Mouse (Mus musculus) hindbrain, embryonic 13.5 days (tissue): Measurements from ENCODE around the gene Smpd2. TPM values are rescaled to one million over a fixed set of nuclear protein-coding genes. Genes with fewer than 3 reads are reported as not detected.
A peak's percentile ranks its signal among the peaks of the same experiment; 100 is the strongest.

Source experiments
- ATAC-seq: fragments of 200-750 bp; cut with Nextera tagmentation; 2 replicates; pipeline ENCODE4 v1.8.0; 2017; ENCODE audit warnings: moderate TSS enrichment; ENCODE audit not compliant: low FRiP score
- H3K27ac ChIP-seq: fragments of 300-500 bp; sonication (generic); 2 replicates; pipeline ENCODE4 v1.5.1; 2015; ENCODE audit warnings: inconsistent platforms, mild to moderate bottlenecking, moderate library complexity
- H3K27me3 ChIP-seq: fragments of 300-500 bp; sonication (generic); 2 replicates; pipeline ENCODE4 v1.6.1; 2015; ENCODE audit warnings: mild to moderate bottlenecking, inconsistent platforms
- H3K36me3 ChIP-seq: fragments of 300-500 bp; sonication (generic); 2 replicates; pipeline ENCODE4 v1.6.1; 2015; ENCODE audit warnings: mild to moderate bottlenecking, inconsistent platforms
- H3K4me1 ChIP-seq: fragments of 300-500 bp; sonication (generic); replicated peaks from 2 replicates; pipeline ENCODE4 v1.6.1; 2015; ENCODE audit warnings: inconsistent platforms
- H3K4me2 ChIP-seq: fragments of 300-500 bp; sonication (generic); 2 replicates; pipeline ENCODE4 v1.6.1; 2015; ENCODE audit warnings: inconsistent platforms, mild to moderate bottlenecking, moderate library complexity
- H3K4me3 ChIP-seq: fragments of 300-500 bp; sonication (generic); 2 replicates; pipeline ENCODE4 v1.5.1; 2015; ENCODE audit warnings: mild to moderate bottlenecking, inconsistent platforms
- H3K9ac ChIP-seq: fragments of 300-500 bp; sonication (generic); 2 replicates; pipeline ENCODE4 v1.6.1; 2015; ENCODE audit warnings: mild to moderate bottlenecking, inconsistent platforms
- H3K9me3 ChIP-seq: fragments of 300-500 bp; sonication (generic); 2 replicates; pipeline ENCODE4 v1.6.1; 2016; ENCODE audit warnings: inconsistent platforms
- WGBS: fragments of 180-500 bp; shearing (Covaris S2); methylation state at CpG from one replicate; pipeline ENCODE4 v1.1.7; 2015; 5-methylcytosine and 5-hydroxymethylcytosine counted together
- polyA plus RNA-seq: library from polyadenylated mRNA; unstranded; fragments of >200 nt; fragmentation: Nextera tagmentation; extraction: Ambion mirVana; gene quantifications from 2 replicates; pipeline ENCODE4 v1.2.1, GENCODE M21; 2015

The Smpd2 gene
- polyA plus RNA-seq, result 31.6 and 39.4 TPM in 2 replicates

DNA sequence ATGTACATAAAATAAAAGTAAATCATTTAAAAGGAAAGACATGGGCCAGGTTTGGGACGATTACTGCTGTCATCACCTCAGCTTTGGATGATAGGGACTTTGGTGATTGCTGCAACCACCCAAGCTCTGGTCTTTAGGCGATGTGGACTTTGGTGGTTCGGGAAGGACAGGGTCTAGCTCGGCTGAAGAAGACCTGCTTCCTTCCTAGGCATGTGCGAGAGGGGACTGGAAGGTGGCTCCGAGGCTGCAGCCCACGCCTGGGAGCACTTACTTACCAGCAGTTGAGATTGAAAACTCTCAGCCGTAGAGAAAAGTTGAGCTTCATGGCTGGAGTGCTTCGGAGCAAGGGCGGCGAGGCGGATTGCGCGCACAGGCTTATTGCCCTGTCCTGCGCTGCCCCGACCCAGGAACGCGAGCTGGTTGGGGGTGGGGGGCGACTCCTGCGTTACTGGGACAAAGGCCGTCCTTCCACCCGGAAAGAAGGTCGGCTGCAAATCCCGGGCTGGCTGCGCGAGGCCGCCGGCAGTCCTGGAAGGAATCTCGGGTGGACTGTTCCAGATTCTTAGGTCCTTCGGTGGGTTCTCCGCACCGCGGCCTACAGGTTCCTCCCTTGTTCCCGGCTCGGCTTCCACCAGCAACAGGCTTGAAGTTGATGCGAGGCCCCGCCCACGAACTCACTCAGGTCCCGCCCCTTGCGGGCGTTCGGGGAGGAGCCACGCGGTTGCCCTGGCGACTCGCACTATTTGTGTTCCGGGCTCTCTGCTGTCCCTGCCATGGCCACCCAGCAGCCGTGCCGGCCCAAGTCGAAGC, at the start of gene Smpd2, which contains the start of gene Ppil6:
Gene Smpd2, minus strand, starts transcription at position 662 of the 810 bp plus-strand sequence.
Gene Ppil6, plus strand, starts transcription at position 732 of the 810 bp plus-strand sequence.
- WGBS, result under 1% methylated on average over 46 of the region's 50 CpGs
- Histone ChIP-seq H3K9ac (peak within 1 kb of the TSS; percentile 78), H3K36me3 (peaks cover 31% of the 10 kb centered on the region), H3K27me3 (0 out of 2 replicates have a peak, but pooled peaks cover 4% of the 10 kb centered on the region), H3K4me2 (peak within 1 kb of the TSS; percentile 98), H3K9me3 (no peaks in the 10 kb centered on the region), H3K27ac (peak within 1 kb of the TSS; percentile 63; the same call in 1 of the 2 replicates), H3K4me3 (peak within 1 kb of the TSS; percentile 68), H3K4me1 (peaks cover 26% of the 10 kb centered on the region)
- ATAC-seq, result peak; percentile 96

- Histone ChIP-seq H3K4me1 (no peaks in the 10 kb centered on the region), H3K27me3 (no peaks in the 10 kb centered on the region), H3K9ac (no peak overlapping the region), H3K4me2 (no peak overlapping the region), H3K36me3 (peaks cover 40% of the 10 kb centered on the region), H3K4me3 (no peak overlapping the region), H3K9me3 (no peaks in the 10 kb centered on the region), H3K27ac (no peak overlapping the region)
- ATAC-seq, result no peak
- WGBS, result 94% methylated on average over 4 of the region's 4 CpGs
These were observed 48.8 kb upstream of the Smpd2 start for GRCm38 (mm10) chr10:41538986-41539385.

GRCm38 (mm10) chr10:41537983-41538330, 47.8 kb upstream of the Smpd2 start:
- Histone ChIP-seq H3K9ac (no peak overlapping the region), H3K4me3 (no peak overlapping the region), H3K27ac (no peak overlapping the region), H3K36me3 (peaks cover 50% of the 10 kb centered on the region), H3K4me1 (no peaks in the 10 kb centered on the region), H3K27me3 (no peaks in the 10 kb centered on the region), H3K9me3 (no peaks in the 10 kb centered on the region), H3K4me2 (no peak overlapping the region)
- ATAC-seq, result no peak
- WGBS, result 99% methylated on average over 3 of the region's 3 CpGs

DNA sequence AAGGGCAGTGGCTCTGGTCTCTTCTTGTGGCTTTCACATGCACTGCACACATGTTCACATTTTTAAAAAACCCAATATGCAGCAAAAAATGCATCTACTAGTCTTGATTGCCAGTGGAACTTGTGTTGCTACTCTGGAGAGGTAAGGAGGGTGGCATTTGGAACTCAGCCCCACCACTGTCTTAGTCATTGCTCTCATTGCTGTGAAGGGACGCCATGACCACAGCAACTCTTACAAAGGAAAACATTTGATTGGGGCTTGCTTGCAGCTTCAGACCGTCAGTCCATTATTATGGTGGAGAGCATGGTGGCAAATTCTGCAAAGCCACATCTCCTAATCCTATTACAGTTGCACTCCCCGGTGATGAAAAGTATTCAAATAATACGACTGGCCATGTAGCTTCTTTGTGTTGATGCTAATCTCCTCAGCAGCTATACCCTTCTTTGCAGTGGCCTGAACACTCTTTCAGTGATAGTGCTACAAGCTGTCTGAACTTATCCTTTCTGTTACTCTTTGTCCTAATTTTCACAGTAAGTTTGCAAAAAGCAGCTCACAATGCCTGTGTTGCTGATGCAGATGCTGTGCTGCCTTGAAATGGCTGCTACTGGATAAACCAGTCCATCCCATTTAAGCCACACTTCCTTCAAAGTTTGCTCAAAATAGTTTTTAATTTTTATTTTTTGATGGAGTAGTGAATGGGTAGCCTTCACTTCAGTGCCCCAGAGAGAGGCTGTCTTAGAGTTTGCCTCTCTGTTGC, 47.2 kb upstream of the Smpd2 start:
- Histone ChIP-seq H3K27me3 (no peaks in the 10 kb centered on the region), H3K4me3 (no peak overlapping the region), H3K4me2 (no peak overlapping the region), H3K27ac (no peak overlapping the region), H3K9me3 (no peaks in the 10 kb centered on the region), H3K36me3 (peaks cover 55% of the 10 kb centered on the region), H3K9ac (no peak overlapping the region), H3K4me1 (no peaks in the 10 kb centered on the region)
- WGBS, result 88% methylated on average over 4 of the region's 4 CpGs
- no peak for ATAC-seq

DNA sequence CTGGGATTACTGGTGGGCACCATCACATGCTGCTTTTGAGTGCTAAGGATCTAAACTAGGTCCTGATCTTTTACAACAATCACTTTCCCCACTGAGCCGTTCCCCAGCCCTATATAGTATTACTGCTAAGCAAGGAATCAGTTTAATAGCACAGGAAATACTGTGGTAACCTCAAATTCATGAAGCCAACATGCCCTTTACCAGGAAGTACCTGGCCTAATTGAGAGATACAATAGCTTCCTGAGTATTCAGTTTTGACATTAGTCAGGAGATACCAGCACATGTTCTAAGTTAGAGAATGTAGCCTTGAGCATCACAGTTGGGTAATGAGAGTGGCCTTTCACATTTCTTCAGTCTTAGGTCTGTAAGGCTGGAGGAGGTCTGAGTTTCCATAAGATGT, 46.5 kb upstream of the Smpd2 start:
- Histone ChIP-seq H3K4me1 (no peaks in the 10 kb centered on the region), H3K4me3 (no peak overlapping the region), H3K27me3 (no peaks in the 10 kb centered on the region), H3K27ac (no peak overlapping the region), H3K4me2 (no peak overlapping the region), H3K9ac (no peak overlapping the region), H3K9me3 (no peaks in the 10 kb centered on the region), H3K36me3 (peaks cover 54% of the 10 kb centered on the region)
- no peak for ATAC-seq
- 100% methylated on average over 1 of the region's 1 CpGs for WGBS

- H3K9me3 ChIP-seq, result no peaks in the 10 kb centered on the region
- H3K4me1 ChIP-seq, result no peaks in the 10 kb centered on the region
- WGBS, result 96% methylated on average over 2 of the region's 2 CpGs
- H3K27ac ChIP-seq, result no peak overlapping the region
- no peak overlapping the region for H3K4me3 ChIP-seq
- no peak overlapping the region for H3K9ac ChIP-seq
- no peak for ATAC-seq
- no peaks in the 10 kb centered on the region for H3K27me3 ChIP-seq
- no peak overlapping the region for H3K4me2 ChIP-seq
- peaks cover 59% of the 10 kb centered on the region for H3K36me3 ChIP-seq
These were observed 45.8 kb upstream of the Smpd2 start for GRCm38 (mm10) chr10:41535991-41536390.

DNA sequence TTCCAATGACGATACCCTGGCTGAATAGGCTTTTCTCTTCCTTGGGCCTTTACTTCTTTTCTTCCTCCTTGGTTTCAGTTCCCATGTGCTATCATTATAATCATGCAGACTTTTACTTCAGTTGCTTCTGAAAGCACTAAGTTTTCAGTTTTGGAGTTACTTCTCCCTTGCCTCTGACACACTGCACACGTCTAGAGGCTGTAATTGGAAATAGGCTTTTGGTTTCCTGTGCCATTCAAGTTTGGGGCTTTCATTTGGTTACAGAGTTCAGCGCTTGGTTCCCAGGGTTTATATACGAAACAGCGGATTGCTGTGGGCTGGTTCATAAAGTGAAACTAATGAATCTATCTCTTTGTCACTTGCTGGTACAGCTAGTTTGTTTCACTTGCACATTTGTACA, 39.8 kb upstream of the Smpd2 start:
- ATAC-seq, result no peak
- H3K27me3 ChIP-seq, result no peaks in the 10 kb centered on the region
- 92% methylated on average over 5 of the region's 5 CpGs for WGBS
- no peak overlapping the region for H3K4me2 ChIP-seq
- H3K4me1 ChIP-seq, result no peaks in the 10 kb centered on the region
- H3K9me3 ChIP-seq, result no peaks in the 10 kb centered on the region
- H3K9ac ChIP-seq, result no peak overlapping the region
- no peak overlapping the region for H3K27ac ChIP-seq
- no peak overlapping the region for H3K4me3 ChIP-seq
- peaks cover 68% of the 10 kb centered on the region for H3K36me3 ChIP-seq

GRCm38 (mm10) chr10:41525696-41526095, 35.5 kb upstream of the Smpd2 start:
- H3K4me1 ChIP-seq, result peaks cover 26% of the 10 kb centered on the region
- no peak overlapping the region for H3K9ac ChIP-seq
- WGBS, result 83% methylated on average over 1 of the region's 1 CpGs
- no peak overlapping the region for H3K27ac ChIP-seq
- ATAC-seq, result no peak
- peaks cover 40% of the 10 kb centered on the region for H3K36me3 ChIP-seq
- H3K27me3 ChIP-seq, result no peaks in the 10 kb centered on the region
- H3K9me3 ChIP-seq, result no peaks in the 10 kb centered on the region
- no peak overlapping the region for H3K4me2 ChIP-seq
- H3K4me3 ChIP-seq, result no peak overlapping the region

DNA sequence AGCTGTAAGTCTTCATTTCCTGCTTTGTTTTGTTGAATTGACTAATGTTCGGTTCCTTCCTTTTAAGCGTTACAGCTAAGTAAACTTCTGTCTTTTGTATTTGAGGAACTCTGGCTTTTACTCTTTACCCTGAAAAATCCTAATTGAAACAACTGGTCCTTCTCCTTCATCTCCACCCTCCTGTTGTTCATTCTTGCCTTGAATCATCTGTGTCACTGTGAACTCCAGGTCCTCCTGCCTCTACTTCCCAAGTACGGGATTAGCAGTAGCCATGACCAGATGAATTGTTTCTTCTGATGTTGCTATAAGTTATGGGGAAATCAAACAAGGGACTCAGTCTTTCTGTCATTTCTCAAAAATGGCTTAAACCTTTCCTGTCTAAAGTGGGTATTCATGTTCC, 33.2 kb upstream of the Smpd2 start:
- ATAC-seq, result no peak
- 89% methylated on average over 3 of the region's 3 CpGs for WGBS
- H3K4me2 ChIP-seq, result no peak overlapping the region
- no peaks in the 10 kb centered on the region for H3K9me3 ChIP-seq
- peaks cover 28% of the 10 kb centered on the region for H3K4me1 ChIP-seq
- peaks cover 23% of the 10 kb centered on the region for H3K36me3 ChIP-seq
- no peak overlapping the region for H3K27ac ChIP-seq
- no peak overlapping the region for H3K4me3 ChIP-seq
- H3K9ac ChIP-seq, result no peak overlapping the region
- no peaks in the 10 kb centered on the region for H3K27me3 ChIP-seq

DNA sequence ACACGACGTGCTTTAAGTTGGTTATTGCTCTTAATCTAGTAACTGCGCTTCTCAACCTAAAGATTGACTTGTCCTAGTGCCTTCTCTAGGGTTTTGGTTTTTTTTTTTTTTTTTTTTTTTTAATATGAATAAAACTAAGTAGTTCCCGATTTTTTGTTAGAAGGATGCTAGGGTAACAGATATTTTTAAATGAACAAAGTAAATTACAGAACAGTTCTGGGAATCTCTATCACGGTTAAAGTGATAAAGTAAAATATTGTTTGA, 30.2 kb upstream of the Smpd2 start:
- Histone ChIP-seq H3K9ac (peak overlapping the region; percentile 89), H3K4me1 (peaks cover 28% of the 10 kb centered on the region), H3K27me3 (no peaks in the 10 kb centered on the region), H3K36me3 (peaks cover 7% of the 10 kb centered on the region; the same call in 1 of the 2 replicates), H3K27ac (no peak overlapping the region), H3K9me3 (no peaks in the 10 kb centered on the region), H3K4me2 (peak overlapping the region; percentile 86), H3K4me3 (peak overlapping the region; percentile 94)
- ATAC-seq, result no peak
- 6% methylated on average over 5 of the region's 5 CpGs for WGBS

DNA sequence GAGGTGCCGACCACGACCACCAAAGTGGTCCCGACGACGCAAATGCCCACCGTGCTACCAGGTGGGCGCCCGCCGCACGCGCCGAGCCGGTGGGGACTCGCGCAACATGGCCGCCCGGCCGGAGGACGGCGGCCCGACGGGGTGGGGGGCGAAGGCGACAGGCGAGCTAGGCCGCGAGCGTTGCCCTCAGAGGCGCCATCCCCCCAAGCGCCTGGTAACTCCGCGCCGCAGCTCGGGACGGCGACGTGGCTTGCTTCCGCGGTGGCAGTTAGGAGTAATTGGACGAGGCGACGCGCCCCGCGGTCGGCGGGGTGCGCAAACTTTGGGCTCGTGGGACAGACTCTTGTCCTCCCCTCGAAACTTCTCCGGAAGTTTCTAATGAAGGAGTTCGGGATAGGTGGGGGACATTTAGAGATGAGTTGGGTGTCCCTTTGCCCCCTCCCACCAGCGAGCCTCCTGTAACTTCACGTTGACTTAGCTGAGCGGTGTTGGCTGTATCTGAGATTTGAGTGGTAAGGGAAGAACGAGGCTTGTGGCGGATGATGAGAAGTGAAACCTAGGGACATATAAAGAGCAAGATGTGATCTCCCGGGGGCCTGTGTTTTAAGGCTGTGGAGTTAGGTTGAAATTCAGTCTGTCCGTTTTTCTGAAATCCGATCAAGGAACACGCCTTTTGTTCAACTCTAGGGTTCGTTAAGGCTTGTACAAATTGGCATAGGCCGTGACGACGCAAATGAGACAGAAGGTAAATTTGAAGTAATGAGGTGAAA, 29.7 kb upstream of the Smpd2 start:
- peak overlapping the region; percentile 89 for H3K9ac ChIP-seq
- peak overlapping the region; percentile 86 for H3K4me2 ChIP-seq
- H3K36me3 ChIP-seq, result peaks cover 4% of the 10 kb centered on the region; the same call in 1 of the 2 replicates
- peak overlapping the region; percentile 98 for H3K27ac ChIP-seq
- peak; percentile 74 for ATAC-seq
- H3K4me1 ChIP-seq, result peaks cover 28% of the 10 kb centered on the region
- H3K4me3 ChIP-seq, result peak overlapping the region; percentile 94
- H3K9me3 ChIP-seq, result no peaks in the 10 kb centered on the region
- H3K27me3 ChIP-seq, result no peaks in the 10 kb centered on the region
- under 1% methylated on average over 65 of the region's 65 CpGs for WGBS

- Histone ChIP-seq H3K9ac (peak within 1 kb of the TSS; percentile 89), H3K4me1 (peaks cover 28% of the 10 kb centered on the region), H3K4me3 (peak within 1 kb of the TSS; percentile 94), H3K36me3 (no peaks in the 10 kb centered on the region), H3K27me3 (no peaks in the 10 kb centered on the region), H3K4me2 (peak within 1 kb of the TSS; percentile 86), H3K27ac (peak within 1 kb of the TSS; percentile 98), H3K9me3 (no peaks in the 10 kb centered on the region)
- ATAC-seq, result peak; percentile 96
- WGBS, result under 1% methylated on average over 66 of the region's 69 CpGs
These were observed 28.9 kb upstream of the Smpd2 start, which contains the start of gene Cd164 for GRCm38 (mm10) chr10:41518981-41519618. TSS of gene Cd164 (plus strand) at chr10:41519414.
